Mouse (Mus musculus): ENCODE measurements at regions not wholly inside any gene's neighbourhood (a gene's known extent, or its start where the extent isn't known, plus 50 kb on each side); places are given as distances from the start of the nearest gene placed in this dataset.

DNA sequence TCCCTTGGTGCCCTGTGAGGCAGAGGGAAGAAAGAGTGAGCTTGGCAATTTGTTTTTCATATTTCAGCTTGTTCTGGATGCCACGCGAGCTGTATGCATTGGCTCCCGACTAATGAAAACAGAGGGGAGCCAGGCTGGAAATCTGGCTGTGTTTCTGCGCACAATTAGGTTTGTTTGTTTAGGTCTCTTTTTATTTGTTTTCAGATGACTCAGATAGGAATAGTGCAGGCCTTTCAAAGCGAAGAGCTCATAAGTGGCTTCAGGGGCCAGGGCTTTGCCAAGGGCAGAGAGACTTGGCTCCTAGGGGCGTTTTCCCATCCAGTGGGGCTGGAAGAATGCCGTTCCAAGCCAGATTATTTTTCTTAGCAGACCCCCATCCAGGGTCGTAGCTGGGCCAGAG is 79.9 kb downstream of the Smim20 start:
- TF ChIP-seq CTCF (IDR thresholded peaks at IDR 0.05; ENCODE audit: low read depth) (no peak), EP300 (IDR thresholded peaks at IDR 0.05; ENCODE audit: low read depth) (no peak)

All from liver, postnatal 0 days (tissue).